Mouse (Mus musculus) heart, postnatal 0 days (tissue): ENCODE data around the gene 1700025C18Rik. TPM values are rescaled to one million over a fixed set of nuclear protein-coding genes. Genes with fewer than 3 reads are reported as not detected.

Experiments used
- ATAC-seq: fragments of 200-750 bp; cut with Nextera tagmentation; 2 replicates; pipeline ENCODE4 v1.8.0; 2017; ENCODE audit warnings: low read depth, moderate number of reproducible peaks, moderate library complexity; ENCODE audit not compliant: insufficient read depth
- DNase-seq: peaks from one replicate; pipeline ENCODE4 v3.0.0-alpha.2; 2016; ENCODE audit warnings: low spot score
- H3K27ac ChIP-seq: fragments of 300-500 bp; sonication (generic); 2 replicates; pipeline ENCODE4 v1.5.1; 2014; ENCODE audit warnings: low read depth, mild to moderate bottlenecking
- H3K27me3 ChIP-seq: fragments of 300-500 bp; sonication (generic); 2 replicates; pipeline ENCODE4 v1.6.1; 2014; ENCODE audit warnings: low read length, mixed read lengths; ENCODE audit not compliant: control insufficient read depth, insufficient read depth
- H3K36me3 ChIP-seq: fragments of 300-500 bp; sonication (generic); replicated peaks from 2 replicates; pipeline ENCODE4 v1.6.1; 2014; ENCODE audit warnings: low read length, mixed read lengths; ENCODE audit not compliant: control insufficient read depth, insufficient read depth
- H3K4me1 ChIP-seq: fragments of 300-500 bp; sonication (generic); 2 replicates; pipeline ENCODE4 v1.6.1; 2014; ENCODE audit warnings: antibody characterized with exemption; ENCODE audit not compliant: control insufficient read depth, insufficient read depth
- H3K4me2 ChIP-seq: fragments of 300-500 bp; sonication (generic); 2 replicates; pipeline ENCODE4 v1.6.1; 2014; ENCODE audit warnings: low read depth, mild to moderate bottlenecking, low read length, moderate library complexity
- H3K4me3 ChIP-seq: fragments of 300-500 bp; sonication (generic); 2 replicates; pipeline ENCODE4 v1.5.1; 2014; ENCODE audit warnings: low read depth, low read length
- H3K9ac ChIP-seq: fragments of 300-500 bp; sonication (generic); replicated peaks from 2 replicates; pipeline ENCODE4 v1.6.1; 2014; ENCODE audit warnings: low read depth, low read length, mixed read lengths
- H3K9me3 ChIP-seq: fragments of 300-500 bp; sonication (generic); replicated peaks from 2 replicates; pipeline ENCODE4 v1.6.1; 2016; ENCODE audit warnings: low read length; ENCODE audit not compliant: control insufficient read depth
- CTCF ChIP-seq: IDR thresholded peaks from 2 replicates; pipeline ENCODE4 v1.5.1; 2016; ENCODE audit warnings: antibody characterized with exemption, control low read depth, low read depth
- EP300 ChIP-seq: IDR thresholded peaks from 2 replicates; pipeline ENCODE4 v1.6.1; 2016; ENCODE audit warnings: antibody characterized with exemption, low read depth
- WGBS: fragments of 180-500 bp; shearing (Covaris S2); extraction: QIAGEN DNeasy Blood & Tissue Kit; methylation state at CpG from one replicate; pipeline ENCODE4 v1.1.7; 2014; 5-methylcytosine and 5-hydroxymethylcytosine counted together
- polyA plus RNA-seq: library from polyadenylated mRNA; unstranded; fragments of >200 nt; fragmentation: Nextera tagmentation; extraction: Ambion mirVana; gene quantifications from 2 replicates; pipeline ENCODE4 v1.2.1, GENCODE M21; 2015
- total RNA-seq: library from RNA; depleted of rRNA; stranded (reverse); fragments of >200 nt; gene quantifications from 2 replicates; pipeline ENCODE4 v1.2.3, GENCODE M21; 2014; ENCODE audit warnings: low replicate concordance; rRNA removed

1700025C18Rik gene
- total and polyA plus RNA-seq, 2 experiments from 2014 or later = not detected

DNA sequence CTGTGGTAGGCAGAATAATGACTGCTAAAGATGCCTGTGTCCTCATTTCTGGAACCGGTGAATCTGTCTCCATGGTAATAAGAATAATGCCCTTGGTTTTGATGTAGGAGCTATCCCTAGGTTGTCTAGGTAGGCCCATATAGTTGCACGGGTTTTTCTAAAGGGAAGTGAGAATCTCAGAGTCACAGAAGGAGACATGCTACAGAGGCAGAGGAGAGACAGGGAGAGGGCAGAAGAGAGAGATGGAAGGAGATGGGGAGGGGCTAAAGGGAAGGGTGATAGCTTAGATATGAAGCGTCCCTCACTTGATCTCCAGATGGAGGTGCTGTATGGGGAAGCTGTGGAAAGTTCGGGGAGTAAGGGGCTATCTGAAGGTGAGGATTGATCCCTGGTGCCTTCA lies 53.1 kb downstream of the 1700025C18Rik start:
- H3K9me3 ChIP-seq = no peaks in the 10 kb centered on the region
- 55% methylated on average over 4 of the region's 4 CpGs for WGBS
- H3K4me1 ChIP-seq = peaks cover 7% of the 10 kb centered on the region; the same call in 1 of the 2 replicates
- TF ChIP-seq EP300 = no peak
- no peak for TF ChIP-seq CTCF
- no peaks in the 10 kb centered on the region for H3K27me3 ChIP-seq
- no peak overlapping the region for H3K4me2 ChIP-seq
- H3K4me3 ChIP-seq = no peak overlapping the region
- DNase-seq = no peak
- no peaks in the 10 kb centered on the region for H3K36me3 ChIP-seq
- H3K27ac ChIP-seq = no peak overlapping the region
- ATAC-seq = no peak
- no peak overlapping the region for H3K9ac ChIP-seq

DNA sequence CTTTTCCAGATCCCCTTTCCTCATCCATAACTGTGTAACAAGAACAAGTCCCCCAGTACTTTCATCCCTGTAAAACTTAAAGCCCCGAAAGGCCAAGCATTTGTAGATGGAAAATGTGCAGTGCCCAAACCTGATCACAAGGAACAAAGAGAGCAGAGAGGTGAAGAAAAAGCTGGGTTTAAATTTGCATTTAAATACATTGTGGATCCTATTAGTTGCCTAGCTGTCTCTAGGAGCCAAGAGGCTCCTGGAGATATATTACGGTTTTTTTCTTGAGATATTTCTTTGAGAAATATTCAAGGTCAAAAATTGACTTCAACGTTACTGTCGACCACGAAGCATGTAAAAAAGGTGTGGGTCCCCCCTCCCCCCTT lies 55.5 kb downstream of the 1700025C18Rik start:
- peak overlapping the region; percentile 96 for H3K4me3 ChIP-seq
- no peak for TF ChIP-seq CTCF
- TF ChIP-seq EP300 = no peak
- H3K27me3 ChIP-seq = no peaks in the 10 kb centered on the region
- no peak for DNase-seq
- no peak overlapping the region for H3K9ac ChIP-seq
- no peak for ATAC-seq
- WGBS = 46% methylated on average over 5 of the region's 5 CpGs
- no peaks in the 10 kb centered on the region for H3K36me3 ChIP-seq
- H3K27ac ChIP-seq = no peak overlapping the region
- H3K4me1 ChIP-seq = peaks cover 7% of the 10 kb centered on the region; the same call in 1 of the 2 replicates
- H3K4me2 ChIP-seq = peak overlapping the region; percentile 65
- H3K9me3 ChIP-seq = no peaks in the 10 kb centered on the region

DNA sequence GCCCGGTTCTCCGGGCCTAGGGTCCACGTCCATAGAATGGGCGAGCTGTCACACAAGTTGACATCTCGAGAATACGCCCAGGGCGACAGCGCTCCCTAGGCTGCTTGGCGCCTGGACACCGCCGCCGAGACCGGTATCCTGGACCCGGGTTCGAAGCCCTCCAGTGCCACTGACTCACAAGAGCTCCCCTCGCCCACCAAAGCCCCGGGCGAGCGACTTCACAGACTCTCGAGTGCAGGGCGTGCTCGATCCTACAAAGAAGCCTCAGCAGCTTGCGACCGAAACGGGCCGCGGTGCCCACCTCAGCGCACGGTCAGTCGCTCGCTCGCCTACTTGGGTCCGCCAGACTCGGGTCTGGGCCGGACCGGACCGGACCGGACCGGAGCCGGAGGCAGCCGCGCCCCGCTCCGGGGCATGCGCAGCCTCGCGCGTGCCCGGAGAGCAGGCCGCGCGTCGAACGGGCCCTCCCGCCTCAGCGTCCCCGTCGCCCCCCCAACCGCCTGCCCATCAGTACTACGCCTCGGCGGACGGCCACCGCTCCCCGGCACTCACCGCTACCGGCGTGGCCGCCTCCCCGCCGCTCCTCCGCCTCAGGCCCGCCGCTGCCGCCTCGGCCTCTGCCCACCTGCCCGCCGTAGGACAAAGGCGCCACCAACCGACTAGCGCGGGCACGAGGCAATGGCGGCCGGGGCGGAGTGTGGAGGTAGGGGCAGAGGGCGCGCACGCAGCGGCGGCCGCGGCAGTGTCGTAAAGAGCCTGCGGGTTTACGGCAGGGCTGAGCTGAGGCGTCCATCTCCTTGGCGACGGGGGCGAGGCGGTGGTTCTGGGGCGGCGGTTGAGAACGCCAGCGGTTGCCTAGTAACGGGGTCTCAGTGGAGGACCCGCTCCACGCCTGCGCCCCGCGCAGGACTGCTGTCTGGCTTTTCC lies 56.2 kb downstream of the 1700025C18Rik start, which contains the start of gene Ncoa5:
Gene Ncoa5, minus strand, starts transcription at position 737 of the 927 bp plus-strand sequence.
- no peaks in the 10 kb centered on the region for H3K36me3 ChIP-seq
- H3K27me3 ChIP-seq = no peaks in the 10 kb centered on the region
- TF ChIP-seq CTCF (peak; percentile 7; the same call in 1 of the 2 replicates), EP300 (no peak)
- peak within 1 kb of the TSS; percentile 87 for H3K27ac ChIP-seq
- peak; percentile 94 for DNase-seq
- peaks cover 7% of the 10 kb centered on the region; the same call in 1 of the 2 replicates for H3K4me1 ChIP-seq
- peak within 1 kb of the TSS; percentile 65 for H3K4me2 ChIP-seq
- WGBS = under 1% methylated on average over 94 of the region's 111 CpGs
- peak within 1 kb of the TSS; percentile 96 for H3K4me3 ChIP-seq
- ATAC-seq = peak; percentile 98
- no peaks in the 10 kb centered on the region for H3K9me3 ChIP-seq
- H3K9ac ChIP-seq = peak within 1 kb of the TSS; percentile 96

DNA sequence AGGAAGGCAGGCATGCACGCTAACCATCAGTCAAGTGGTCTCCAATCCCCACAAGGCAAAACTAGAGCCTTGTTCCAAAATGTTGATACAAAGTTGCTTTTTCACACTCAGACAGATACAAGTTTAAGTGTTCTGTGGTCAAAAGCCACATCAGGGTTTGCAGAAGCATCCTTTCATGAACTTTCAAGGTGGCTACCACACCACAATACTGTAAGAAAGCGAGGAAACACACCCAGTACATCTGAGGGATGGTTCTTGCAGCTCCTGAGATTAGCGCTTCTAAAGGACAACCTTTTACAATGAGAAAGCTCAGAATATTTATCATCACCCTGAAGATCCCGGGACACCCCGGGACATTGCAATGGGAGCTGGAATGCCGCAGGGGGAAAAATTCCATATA lies 57.2 kb downstream of the 1700025C18Rik start:
- H3K9ac ChIP-seq = peak overlapping the region; percentile 96; the same call in 1 of the 2 replicates
- no peaks in the 10 kb centered on the region for H3K9me3 ChIP-seq
- peak overlapping the region; percentile 96 for H3K4me3 ChIP-seq
- H3K36me3 ChIP-seq = no peaks in the 10 kb centered on the region
- no peak for ATAC-seq
- TF ChIP-seq EP300 (no peak), CTCF (no peak)
- no peak overlapping the region for H3K27ac ChIP-seq
- peaks cover 7% of the 10 kb centered on the region; the same call in 1 of the 2 replicates for H3K4me1 ChIP-seq
- no peak for DNase-seq
- H3K27me3 ChIP-seq = no peaks in the 10 kb centered on the region
- WGBS = 34% methylated on average over 6 of the region's 6 CpGs
- H3K4me2 ChIP-seq = peak overlapping the region; percentile 65

DNA sequence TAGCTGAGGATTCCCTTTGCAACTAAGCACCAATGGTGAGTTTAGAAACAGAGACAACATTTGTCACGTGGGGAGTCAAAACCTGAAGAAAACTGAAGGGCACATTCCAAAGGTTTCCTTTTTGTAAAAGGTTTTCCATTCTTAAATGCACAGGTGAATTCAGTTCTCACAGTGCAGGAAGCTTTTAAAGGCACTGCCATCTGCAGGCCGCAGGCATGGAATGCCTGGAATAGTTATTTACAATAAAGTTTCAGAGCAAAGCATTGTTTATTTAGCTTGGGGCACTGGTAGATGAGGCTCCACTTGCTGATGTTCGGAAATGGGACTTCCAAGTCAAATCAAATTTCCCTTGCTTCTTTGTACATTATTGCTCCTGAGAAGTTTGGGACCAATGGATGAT lies 58.0 kb downstream of the 1700025C18Rik start:
- WGBS = 47% methylated on average over 3 of the region's 3 CpGs
- H3K4me3 ChIP-seq = no peak overlapping the region
- H3K9me3 ChIP-seq = no peaks in the 10 kb centered on the region
- ATAC-seq (no peak), DNase-seq (no peak)
- H3K27me3 ChIP-seq = no peaks in the 10 kb centered on the region
- no peak overlapping the region for H3K9ac ChIP-seq
- H3K4me1 ChIP-seq = peaks cover 7% of the 10 kb centered on the region; the same call in 1 of the 2 replicates
- no peaks in the 10 kb centered on the region for H3K36me3 ChIP-seq
- TF ChIP-seq CTCF (peak; percentile 41), EP300 (no peak)
- H3K27ac ChIP-seq = no peak overlapping the region
- no peak overlapping the region for H3K4me2 ChIP-seq

Other genes starting within 250 kb of the 1700025C18Rik start
- gene Pltp, start 233.0 kb downstream of the 1700025C18Rik start, total RNA-seq = 7.7 and 10.4 TPM in 2 replicates
- 8.3 and 8.6 TPM in 2 replicates for gene Pltp, start 233.0 kb downstream of the 1700025C18Rik start, polyA plus RNA-seq
- 51.8 and 63.6 TPM in 2 replicates for gene Pcif1, start 211.4 kb downstream of the 1700025C18Rik start, total RNA-seq
- gene Pcif1, start 211.4 kb downstream of the 1700025C18Rik start, polyA plus RNA-seq = 50.6 and 54.2 TPM in 2 replicates
- gene Zfp335, start 179.0 kb downstream of the 1700025C18Rik start, total RNA-seq = 18.0 and 19.6 TPM in 2 replicates
- 3.7 TPM in 2 replicates for gene Zfp335, start 179.0 kb downstream of the 1700025C18Rik start, polyA plus RNA-seq
- gene Mmp9, start 150.0 kb downstream of the 1700025C18Rik start, total RNA-seq = 0.08 and 2.1 TPM in 2 replicates
- gene Mmp9, start 150.0 kb downstream of the 1700025C18Rik start, polyA plus RNA-seq = 0.32 and 0.64 TPM in 2 replicates
- gene Slc12a5, start 129.9 kb downstream of the 1700025C18Rik start, total RNA-seq = 0.50 and 3.5 TPM in 2 replicates
- 0.31 and 0.48 TPM in 2 replicates for gene Slc12a5, start 129.9 kb downstream of the 1700025C18Rik start, polyA plus RNA-seq
- 20.0 and 30.7 TPM in 2 replicates for gene Ncoa5, start 55.9 kb downstream of the 1700025C18Rik start, total RNA-seq
- gene Ncoa5, start 55.9 kb downstream of the 1700025C18Rik start, polyA plus RNA-seq = 20.6 and 20.8 TPM in 2 replicates
- 12.1 and 12.9 TPM in 2 replicates for gene Cd40, start 35.1 kb downstream of the 1700025C18Rik start, total RNA-seq
- gene Cd40, start 35.1 kb downstream of the 1700025C18Rik start, polyA plus RNA-seq = 5.1 and 6.7 TPM in 2 replicates
- gene Cdh22, start 144.1 kb upstream of the 1700025C18Rik start, total RNA-seq = 0.04 and 0.19 TPM in 2 replicates
- 0.05 and 0.08 TPM in 2 replicates for gene Cdh22, start 144.1 kb upstream of the 1700025C18Rik start, polyA plus RNA-seq
- 39.4 and 73.8 TPM in 2 replicates for gene Slc35c2, start 197.1 kb upstream of the 1700025C18Rik start, total RNA-seq
- 32.6 and 33.7 TPM in 2 replicates for gene Slc35c2, start 197.1 kb upstream of the 1700025C18Rik start, polyA plus RNA-seq
- 69.6 and 70.6 TPM in 2 replicates for gene Elmo2, start 235.7 kb upstream of the 1700025C18Rik start, total RNA-seq
- 24.1 and 24.6 TPM in 2 replicates for gene Elmo2, start 235.7 kb upstream of the 1700025C18Rik start, polyA plus RNA-seq